Mouse (Mus musculus): Measurements from ENCODE around the gene Grip1. TPM values are rescaled to one million over a fixed set of nuclear protein-coding genes. Genes with fewer than 3 reads are reported as not detected.

The Grip1 gene
- 18.5 and 20.9 TPM in 2 replicates for polyA plus RNA-seq (2014; fragmentation: Nextera tagmentation; extraction: Ambion mirVana)

GRCm38 (mm10) chr10:119453431-119454105, at the start of gene Grip1:
TSS of gene Grip1 (plus strand) at chr10:119453830.
- Histone ChIP-seq H3K36me3 (replicated peaks; ENCODE audit: control insufficient read depth, insufficient read depth) (no peaks in the 10 kb centered on the region), H3K27ac (peak within 1 kb of the TSS; percentile 91), H3K4me2 (replicated peaks) (peak within 1 kb of the TSS; percentile 92), H3K9me3 (ENCODE audit: control insufficient read depth, low read length) (no peaks in the 10 kb centered on the region), H3K4me3 (replicated peaks; ENCODE audit: low read length) (peak within 1 kb of the TSS; percentile 62), H3K9ac (peak within 1 kb of the TSS; percentile 85), H3K27me3 (ENCODE audit: control insufficient read depth, insufficient read depth, low read length) (no peaks in the 10 kb centered on the region), H3K4me1 (replicated peaks; ENCODE audit: control insufficient read depth, insufficient read depth, low read length) (peaks cover 23% of the 10 kb centered on the region)
- WGBS: under 1% methylated on average over 50 of the region's 84 CpGs
- DNase-seq (ENCODE audit: low spot score) (peak; percentile 63), ATAC-seq (ENCODE audit: low FRiP score) (peak; percentile 88)

- no peaks in the 10 kb centered on the region for H3K4me1 ChIP-seq (replicated peaks; ENCODE audit: control insufficient read depth, insufficient read depth, low read length)
- WGBS: 95% methylated on average over 9 of the region's 9 CpGs
- H3K4me3 ChIP-seq (replicated peaks; ENCODE audit: low read length): no peak overlapping the region
- H3K9ac ChIP-seq: no peak overlapping the region
- no peaks in the 10 kb centered on the region for H3K9me3 ChIP-seq (ENCODE audit: control insufficient read depth, low read length)
- ATAC-seq (ENCODE audit: low FRiP score): no peak
- no peaks in the 10 kb centered on the region for H3K27me3 ChIP-seq (ENCODE audit: control insufficient read depth, insufficient read depth, low read length)
- H3K36me3 ChIP-seq (replicated peaks; ENCODE audit: control insufficient read depth, insufficient read depth): no peaks in the 10 kb centered on the region
- H3K27ac ChIP-seq: no peak overlapping the region
- no peak for DNase-seq (ENCODE audit: low spot score)
- no peak overlapping the region for H3K4me2 ChIP-seq (replicated peaks)
Observed at GRCm38 (mm10) chr10:119405103-119405502, 48.5 kb upstream of the Grip1 start.

DNA sequence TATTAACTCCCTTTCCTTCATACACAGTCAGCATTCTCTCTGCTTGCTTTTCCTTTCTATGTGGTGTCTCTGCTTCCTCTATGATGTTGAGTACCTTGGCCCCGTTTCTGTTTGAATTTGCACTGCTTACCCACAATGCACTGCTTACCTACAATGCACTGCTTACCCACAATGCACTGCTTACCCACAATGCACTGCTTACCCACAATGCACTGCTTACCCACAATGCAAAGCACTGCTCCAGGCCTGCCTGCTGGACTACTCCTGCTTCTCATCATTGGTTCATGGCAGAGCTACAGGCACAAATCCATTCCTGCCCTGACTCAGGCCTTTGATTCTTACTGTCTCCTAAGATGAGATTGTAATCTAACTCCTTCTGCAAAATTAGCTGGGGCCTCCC, 48.0 kb upstream of the Grip1 start:
- ATAC-seq (ENCODE audit: low FRiP score) (no peak), DNase-seq (ENCODE audit: low spot score) (no peak)
- Histone ChIP-seq H3K9me3 (ENCODE audit: control insufficient read depth, low read length) (no peaks in the 10 kb centered on the region), H3K27me3 (ENCODE audit: control insufficient read depth, insufficient read depth, low read length) (no peaks in the 10 kb centered on the region), H3K27ac (no peak overlapping the region), H3K4me2 (replicated peaks) (no peak overlapping the region), H3K36me3 (replicated peaks; ENCODE audit: control insufficient read depth, insufficient read depth) (no peaks in the 10 kb centered on the region), H3K9ac (no peak overlapping the region), H3K4me1 (replicated peaks; ENCODE audit: control insufficient read depth, insufficient read depth, low read length) (no peaks in the 10 kb centered on the region), H3K4me3 (replicated peaks; ENCODE audit: low read length) (no peak overlapping the region)
- 96% methylated on average over 1 of the region's 1 CpGs for WGBS

- H3K9ac ChIP-seq: no peak overlapping the region
- H3K4me2 ChIP-seq (replicated peaks): no peak overlapping the region
- ATAC-seq (ENCODE audit: low FRiP score) (no peak), DNase-seq (ENCODE audit: low spot score) (no peak)
- no peaks in the 10 kb centered on the region for H3K27me3 ChIP-seq (ENCODE audit: control insufficient read depth, insufficient read depth, low read length)
- no peaks in the 10 kb centered on the region for H3K9me3 ChIP-seq (ENCODE audit: control insufficient read depth, low read length)
- H3K4me3 ChIP-seq (replicated peaks; ENCODE audit: low read length): no peak overlapping the region
- H3K36me3 ChIP-seq (replicated peaks; ENCODE audit: control insufficient read depth, insufficient read depth): no peaks in the 10 kb centered on the region
- H3K27ac ChIP-seq: no peak overlapping the region
- no peaks in the 10 kb centered on the region for H3K4me1 ChIP-seq (replicated peaks; ENCODE audit: control insufficient read depth, insufficient read depth, low read length)
- 22% methylated on average over 6 of the region's 6 CpGs for WGBS
Observed at GRCm38 (mm10) chr10:119408327-119408726, 45.3 kb upstream of the Grip1 start.

DNA sequence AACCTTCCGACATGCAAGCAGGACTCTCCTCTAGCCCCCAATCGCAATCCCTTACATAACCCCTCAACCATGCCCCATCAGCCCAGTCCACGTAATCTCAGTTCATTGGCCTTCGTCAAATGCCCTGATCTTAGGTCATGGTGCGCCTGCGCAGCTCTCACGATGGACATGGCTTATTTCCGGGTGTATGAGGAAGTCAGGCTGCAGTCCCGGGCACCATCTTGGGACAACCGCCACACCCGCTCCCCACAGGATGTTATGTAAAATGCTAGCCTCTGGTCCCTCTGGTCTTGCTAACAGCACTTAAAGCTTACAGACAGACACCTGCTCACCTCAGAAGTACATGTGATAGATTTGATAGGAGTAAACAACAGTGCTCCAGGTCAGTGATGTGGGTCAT, 40.4 kb upstream of the Grip1 start:
- no peaks in the 10 kb centered on the region for H3K36me3 ChIP-seq (replicated peaks; ENCODE audit: control insufficient read depth, insufficient read depth)
- H3K27me3 ChIP-seq (ENCODE audit: control insufficient read depth, insufficient read depth, low read length): no peaks in the 10 kb centered on the region
- ATAC-seq (ENCODE audit: low FRiP score): no peak
- no peak overlapping the region for H3K27ac ChIP-seq
- no peak overlapping the region for H3K9ac ChIP-seq
- H3K9me3 ChIP-seq (ENCODE audit: control insufficient read depth, low read length): no peaks in the 10 kb centered on the region
- 97% methylated on average over 11 of the region's 11 CpGs for WGBS
- no peak overlapping the region for H3K4me3 ChIP-seq (replicated peaks; ENCODE audit: low read length)
- H3K4me2 ChIP-seq (replicated peaks): no peak overlapping the region
- H3K4me1 ChIP-seq (replicated peaks; ENCODE audit: control insufficient read depth, insufficient read depth, low read length): no peaks in the 10 kb centered on the region
- DNase-seq (ENCODE audit: low spot score): no peak

GRCm38 (mm10) chr10:119415106-119415505, 38.5 kb upstream of the Grip1 start:
- no peaks in the 10 kb centered on the region for H3K4me1 ChIP-seq (replicated peaks; ENCODE audit: control insufficient read depth, insufficient read depth, low read length)
- no peak overlapping the region for H3K9ac ChIP-seq
- WGBS: 59% methylated on average over 4 of the region's 4 CpGs
- no peaks in the 10 kb centered on the region for H3K9me3 ChIP-seq (ENCODE audit: control insufficient read depth, low read length)
- no peaks in the 10 kb centered on the region for H3K36me3 ChIP-seq (replicated peaks; ENCODE audit: control insufficient read depth, insufficient read depth)
- DNase-seq (ENCODE audit: low spot score) (no peak), ATAC-seq (ENCODE audit: low FRiP score) (no peak)
- no peak overlapping the region for H3K27ac ChIP-seq
- H3K4me2 ChIP-seq (replicated peaks): no peak overlapping the region
- no peak overlapping the region for H3K4me3 ChIP-seq (replicated peaks; ENCODE audit: low read length)
- no peaks in the 10 kb centered on the region for H3K27me3 ChIP-seq (ENCODE audit: control insufficient read depth, insufficient read depth, low read length)

DNA sequence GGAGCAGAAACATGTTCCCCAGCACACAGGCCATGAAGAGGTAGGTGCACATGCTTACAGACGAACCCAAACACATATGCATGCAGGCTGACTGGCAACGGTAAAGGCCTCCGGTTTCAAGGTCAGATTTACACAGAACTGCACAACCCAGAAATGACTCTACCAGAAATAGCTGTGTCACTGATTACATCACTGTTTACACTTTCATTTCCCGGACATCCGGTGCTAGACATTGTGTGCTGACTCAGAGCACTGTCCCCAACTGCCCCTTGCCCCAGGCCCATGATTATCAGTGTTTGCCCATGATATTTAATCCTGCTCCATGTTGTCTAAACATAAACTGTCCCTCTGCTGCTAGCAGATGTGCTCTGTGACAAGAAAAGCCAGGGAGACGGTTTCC, 32.2 kb upstream of the Grip1 start:
- no peak overlapping the region for H3K4me3 ChIP-seq (replicated peaks; ENCODE audit: low read length)
- DNase-seq (ENCODE audit: low spot score) (no peak), ATAC-seq (ENCODE audit: low FRiP score) (no peak)
- no peaks in the 10 kb centered on the region for H3K9me3 ChIP-seq (ENCODE audit: control insufficient read depth, low read length)
- 78% methylated on average over 6 of the region's 6 CpGs for WGBS
- H3K27me3 ChIP-seq (ENCODE audit: control insufficient read depth, insufficient read depth, low read length): no peaks in the 10 kb centered on the region
- no peak overlapping the region for H3K27ac ChIP-seq
- H3K36me3 ChIP-seq (replicated peaks; ENCODE audit: control insufficient read depth, insufficient read depth): no peaks in the 10 kb centered on the region
- no peaks in the 10 kb centered on the region for H3K4me1 ChIP-seq (replicated peaks; ENCODE audit: control insufficient read depth, insufficient read depth, low read length)
- H3K4me2 ChIP-seq (replicated peaks): no peak overlapping the region
- no peak overlapping the region for H3K9ac ChIP-seq

GRCm38 (mm10) chr10:119423821-119424534, 29.7 kb upstream of the Grip1 start:
- Histone ChIP-seq H3K4me3 (replicated peaks; ENCODE audit: low read length) (no peak overlapping the region), H3K4me2 (replicated peaks) (no peak overlapping the region), H3K9ac (no peak overlapping the region), H3K36me3 (replicated peaks; ENCODE audit: control insufficient read depth, insufficient read depth) (no peaks in the 10 kb centered on the region), H3K9me3 (ENCODE audit: control insufficient read depth, low read length) (no peaks in the 10 kb centered on the region), H3K27ac (no peak overlapping the region), H3K27me3 (ENCODE audit: control insufficient read depth, insufficient read depth, low read length) (no peaks in the 10 kb centered on the region), H3K4me1 (replicated peaks; ENCODE audit: control insufficient read depth, insufficient read depth, low read length) (no peaks in the 10 kb centered on the region)
- no peak for ATAC-seq (ENCODE audit: low FRiP score)
- 75% methylated on average over 11 of the region's 11 CpGs for WGBS
- DNase-seq (ENCODE audit: low spot score): peak; percentile 45

DNA sequence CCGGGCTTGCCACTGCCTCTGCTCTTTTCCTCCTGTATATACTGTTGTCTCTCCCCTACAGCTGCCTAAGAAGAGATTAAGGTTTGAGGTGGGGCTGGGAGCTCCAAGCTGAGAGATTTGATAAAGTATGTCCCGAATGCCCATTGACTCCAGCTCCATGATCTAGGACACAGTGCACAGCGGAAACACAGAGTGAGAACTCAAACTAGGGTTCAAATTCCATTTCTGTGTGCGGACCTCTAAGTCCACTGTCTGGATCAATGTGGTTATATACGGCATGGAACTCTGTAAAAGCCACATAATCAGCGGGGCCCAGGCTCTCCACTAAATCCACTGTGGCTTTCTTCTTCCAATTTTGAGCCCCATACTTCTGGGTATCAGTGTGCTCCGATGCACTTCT, 26.0 kb upstream of the Grip1 start:
- no peaks in the 10 kb centered on the region for H3K36me3 ChIP-seq (replicated peaks; ENCODE audit: control insufficient read depth, insufficient read depth)
- no peak overlapping the region for H3K4me3 ChIP-seq (replicated peaks; ENCODE audit: low read length)
- no peak overlapping the region for H3K9ac ChIP-seq
- 94% methylated on average over 7 of the region's 7 CpGs for WGBS
- no peaks in the 10 kb centered on the region for H3K4me1 ChIP-seq (replicated peaks; ENCODE audit: control insufficient read depth, insufficient read depth, low read length)
- H3K9me3 ChIP-seq (ENCODE audit: control insufficient read depth, low read length): no peaks in the 10 kb centered on the region
- DNase-seq (ENCODE audit: low spot score) (no peak), ATAC-seq (ENCODE audit: low FRiP score) (no peak)
- H3K4me2 ChIP-seq (replicated peaks): no peak overlapping the region
- H3K27ac ChIP-seq: no peak overlapping the region
- no peaks in the 10 kb centered on the region for H3K27me3 ChIP-seq (ENCODE audit: control insufficient read depth, insufficient read depth, low read length)

Measured in hindbrain, embryonic 14.5 days (tissue).